Mouse (Mus musculus): ENCODE data around the gene Mark3. TPM values are rescaled to one million over a fixed set of nuclear protein-coding genes. Genes with fewer than 3 reads are reported as not detected.

Mark3 gene
- polyA plus RNA-seq, 1 experiment from 2014 or later = 47.0 TPM

DNA sequence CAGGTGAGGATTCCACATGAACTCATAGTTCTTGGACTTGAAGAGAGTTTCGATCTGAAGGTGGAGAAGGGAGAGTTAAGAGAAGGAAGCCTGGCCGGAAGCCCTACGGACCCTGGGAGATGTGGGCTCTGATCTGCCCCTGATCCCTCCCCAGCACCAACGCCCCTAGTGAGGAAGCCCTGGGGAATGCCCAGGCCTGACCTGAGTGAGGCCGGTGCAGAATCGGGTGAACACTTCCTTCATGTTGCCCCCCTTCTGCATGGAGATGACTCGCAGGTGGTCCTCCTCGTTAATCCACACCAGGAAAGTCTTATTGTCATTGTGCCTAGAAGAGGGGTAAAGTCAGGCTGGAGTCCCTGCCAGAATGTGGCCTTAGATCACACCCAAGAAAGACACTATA lies 95.6 kb downstream of the Mark3 start:
- H3K36me3 ChIP-seq = peaks cover 14% of the 10 kb centered on the region
- 0 out of 2 replicates have a peak, but pooled peaks cover 3% of the 10 kb centered on the region for H3K27me3 ChIP-seq (replicated peaks)
- H3K27ac ChIP-seq (replicated peaks) = peak overlapping the region; percentile 93
- WGBS = 39% methylated on average over 8 of the region's 8 CpGs
- H3K9me3 ChIP-seq (replicated peaks) = no peaks in the 10 kb centered on the region
- ATAC-seq (ENCODE audit: low FRiP score) = no peak
- peak overlapping the region; percentile 98 for H3K9ac ChIP-seq (replicated peaks)
- H3K4me3 ChIP-seq (replicated peaks) = peak overlapping the region; percentile 91
- peak overlapping the region; percentile 87 for H3K4me2 ChIP-seq
- peaks cover 43% of the 10 kb centered on the region for H3K4me1 ChIP-seq

DNA sequence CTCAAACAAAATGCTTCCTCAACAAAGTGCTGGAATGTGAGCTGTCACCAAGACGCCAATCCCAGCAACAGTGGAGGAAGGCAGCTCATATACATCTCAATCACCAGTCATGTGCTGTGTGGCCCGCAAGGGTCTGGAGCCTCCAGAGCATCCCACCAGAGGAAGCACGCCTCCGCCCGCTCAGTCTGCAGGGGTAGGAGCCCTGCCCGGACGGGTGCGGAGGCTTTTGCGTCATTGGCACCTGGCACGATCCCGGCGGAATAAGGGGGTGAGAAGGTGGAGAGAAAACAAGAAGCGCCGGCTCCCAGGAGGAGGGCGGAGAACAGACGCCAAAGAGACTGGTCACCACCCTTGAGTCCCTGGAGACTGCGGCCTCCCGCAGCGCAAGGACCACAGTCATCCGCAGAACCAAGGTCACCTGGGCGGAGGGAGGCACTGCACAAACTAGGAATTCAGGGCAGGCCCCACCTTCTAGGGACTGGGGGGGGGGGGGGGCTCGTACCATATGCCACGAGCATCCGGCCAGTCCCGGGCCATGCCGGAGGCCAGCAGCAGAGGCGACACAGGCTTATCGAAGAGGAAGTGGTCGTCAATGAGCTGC lies 96.1 kb downstream of the Mark3 start:
- ATAC-seq (ENCODE audit: low FRiP score) = no peak; the same call in 1 of the 2 replicates
- H3K4me1 ChIP-seq = peaks cover 43% of the 10 kb centered on the region
- H3K9me3 ChIP-seq (replicated peaks) = no peaks in the 10 kb centered on the region
- H3K36me3 ChIP-seq = peaks cover 10% of the 10 kb centered on the region
- 3% methylated on average over 28 of the region's 29 CpGs for WGBS
- peak overlapping the region; percentile 91 for H3K4me3 ChIP-seq (replicated peaks)
- H3K9ac ChIP-seq (replicated peaks) = peak overlapping the region; percentile 98
- H3K27me3 ChIP-seq (replicated peaks) = 0 out of 2 replicates have a peak, but pooled peaks cover 3% of the 10 kb centered on the region
- H3K4me2 ChIP-seq = peak overlapping the region; percentile 87
- H3K27ac ChIP-seq (replicated peaks) = peak overlapping the region; percentile 93

DNA sequence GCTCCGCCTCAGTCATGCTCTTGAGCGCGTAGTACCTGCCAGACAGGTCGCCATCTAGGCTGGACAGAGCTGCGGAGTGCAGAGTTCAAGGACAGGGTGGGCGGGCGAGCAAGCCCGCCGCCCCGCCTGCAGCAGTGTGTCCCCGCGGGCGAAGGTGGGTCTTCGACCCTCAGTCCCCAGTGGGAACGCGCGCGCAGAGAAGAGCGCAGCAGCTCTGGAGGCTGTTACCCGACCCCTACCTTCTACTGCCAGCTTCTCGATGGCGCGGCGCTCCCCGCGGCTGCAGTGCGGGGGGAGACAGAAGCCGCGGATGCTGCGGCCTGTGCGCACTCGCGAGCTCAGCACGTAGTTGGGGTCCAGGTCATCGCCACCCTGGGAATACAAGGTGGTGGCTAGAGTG lies 96.7 kb downstream of the Mark3 start:
- ATAC-seq (ENCODE audit: low FRiP score) = peak; percentile 11; the same call in 1 of the 2 replicates
- Histone ChIP-seq H3K4me3 (replicated peaks) (peak overlapping the region; percentile 91), H3K9ac (replicated peaks) (peak overlapping the region; percentile 98), H3K4me2 (peak overlapping the region; percentile 87), H3K27ac (replicated peaks) (peak overlapping the region; percentile 93), H3K36me3 (peaks cover 10% of the 10 kb centered on the region), H3K27me3 (replicated peaks) (0 out of 2 replicates have a peak, but pooled peaks cover 3% of the 10 kb centered on the region), H3K9me3 (replicated peaks) (no peaks in the 10 kb centered on the region), H3K4me1 (peaks cover 43% of the 10 kb centered on the region)
- under 1% methylated on average over 35 of the region's 35 CpGs for WGBS

DNA sequence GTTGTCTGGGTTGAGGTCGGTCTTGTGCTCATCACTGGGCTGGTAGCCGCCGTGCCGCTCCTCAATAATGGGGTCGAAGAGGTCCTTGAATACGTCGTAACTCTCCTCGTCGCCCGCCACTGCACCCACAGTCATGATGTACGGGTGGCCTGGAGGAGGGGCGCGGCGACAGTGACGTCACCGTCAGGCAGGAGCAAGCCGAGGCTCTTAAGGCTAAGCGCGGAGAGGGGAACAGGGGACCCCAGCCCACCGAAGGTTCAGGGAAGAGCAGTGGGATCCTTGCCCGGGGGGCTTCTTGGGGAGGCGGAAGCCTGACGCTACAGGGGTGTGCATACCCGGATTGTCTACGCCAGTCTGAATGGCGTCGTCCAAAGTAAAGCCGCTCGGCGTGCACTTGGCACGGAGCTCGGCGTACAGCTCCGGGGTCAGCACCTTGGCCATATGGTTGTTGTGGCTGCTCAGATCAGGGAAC lies 97.1 kb downstream of the Mark3 start:
- H3K9me3 ChIP-seq (replicated peaks) = no peaks in the 10 kb centered on the region
- peaks cover 44% of the 10 kb centered on the region for H3K4me1 ChIP-seq
- peak overlapping the region; percentile 87 for H3K4me2 ChIP-seq
- H3K27me3 ChIP-seq (replicated peaks) = 0 out of 2 replicates have a peak, but pooled peaks cover 3% of the 10 kb centered on the region
- H3K9ac ChIP-seq (replicated peaks) = peak overlapping the region; percentile 98
- WGBS = under 1% methylated on average over 34 of the region's 34 CpGs
- peak overlapping the region; percentile 91 for H3K4me3 ChIP-seq (replicated peaks)
- ATAC-seq (ENCODE audit: low FRiP score) = peak; percentile 79
- H3K36me3 ChIP-seq = peaks cover 10% of the 10 kb centered on the region
- H3K27ac ChIP-seq (replicated peaks) = peak overlapping the region; percentile 93

DNA sequence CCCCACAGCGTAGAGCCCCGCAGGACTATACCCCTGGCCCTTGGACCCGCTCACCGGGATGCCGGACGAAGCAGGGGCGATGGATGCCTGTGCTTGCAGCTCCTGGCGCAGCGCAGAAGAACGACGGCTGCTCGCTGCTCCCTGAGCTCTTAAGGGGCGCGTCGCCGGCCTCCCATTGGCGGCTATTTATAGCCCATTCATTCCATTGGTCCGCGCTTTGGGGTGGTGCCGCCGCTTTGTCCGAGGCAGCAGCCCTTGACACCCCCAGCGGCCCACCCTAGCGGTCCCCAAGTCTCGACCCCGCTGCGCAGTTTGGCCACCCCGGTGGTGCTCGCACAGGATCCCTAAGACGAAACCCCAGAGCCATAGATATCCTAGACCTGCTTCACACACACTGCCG lies 97.9 kb downstream of the Mark3 start, which contains the start of gene Ckb:
Gene Ckb, minus strand, starts transcription at position 163 of the 400 bp plus-strand sequence.
- Histone ChIP-seq H3K9ac (replicated peaks) (peak within 1 kb of the TSS; percentile 98), H3K27me3 (replicated peaks) (0 out of 2 replicates have a peak, but pooled peaks cover 3% of the 10 kb centered on the region), H3K4me3 (replicated peaks) (peak within 1 kb of the TSS; percentile 91), H3K9me3 (replicated peaks) (no peaks in the 10 kb centered on the region), H3K36me3 (peaks cover 8% of the 10 kb centered on the region), H3K27ac (replicated peaks) (peak within 1 kb of the TSS; percentile 93), H3K4me2 (peak within 1 kb of the TSS; percentile 87), H3K4me1 (peaks cover 51% of the 10 kb centered on the region)
- peak; percentile 90 for ATAC-seq (ENCODE audit: low FRiP score)
- under 1% methylated on average over 31 of the region's 31 CpGs for WGBS

DNA sequence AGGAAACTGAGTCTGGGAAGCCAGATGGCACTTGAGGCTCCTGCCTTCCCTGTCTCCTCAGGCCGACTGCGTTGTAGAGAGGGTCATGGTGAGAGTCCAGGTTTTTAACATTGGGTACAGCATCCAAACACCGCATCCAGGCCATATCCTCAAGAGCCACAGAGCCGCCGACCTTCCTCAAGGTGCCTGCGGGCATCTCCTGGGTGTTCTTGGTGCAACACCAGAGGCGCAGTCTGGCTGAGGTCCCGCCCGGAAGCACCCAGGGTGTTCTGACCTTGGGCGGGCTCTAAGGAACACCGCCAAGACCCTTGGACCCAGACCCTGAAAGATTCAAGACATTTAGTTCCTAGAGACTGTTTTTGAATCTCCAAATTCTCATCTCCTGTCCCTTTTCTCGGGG lies 98.3 kb downstream of the Mark3 start:
- Histone ChIP-seq H3K27ac (replicated peaks) (peak overlapping the region; percentile 93), H3K4me1 (peaks cover 53% of the 10 kb centered on the region), H3K9me3 (replicated peaks) (no peaks in the 10 kb centered on the region), H3K4me3 (replicated peaks) (peak overlapping the region; percentile 91), H3K36me3 (peaks cover 5% of the 10 kb centered on the region), H3K27me3 (replicated peaks) (0 out of 2 replicates have a peak, but pooled peaks cover 3% of the 10 kb centered on the region), H3K9ac (replicated peaks) (peak overlapping the region; percentile 98), H3K4me2 (peak overlapping the region; percentile 87)
- 5% methylated on average over 12 of the region's 12 CpGs for WGBS
- peak; percentile 11 for ATAC-seq (ENCODE audit: low FRiP score)

DNA sequence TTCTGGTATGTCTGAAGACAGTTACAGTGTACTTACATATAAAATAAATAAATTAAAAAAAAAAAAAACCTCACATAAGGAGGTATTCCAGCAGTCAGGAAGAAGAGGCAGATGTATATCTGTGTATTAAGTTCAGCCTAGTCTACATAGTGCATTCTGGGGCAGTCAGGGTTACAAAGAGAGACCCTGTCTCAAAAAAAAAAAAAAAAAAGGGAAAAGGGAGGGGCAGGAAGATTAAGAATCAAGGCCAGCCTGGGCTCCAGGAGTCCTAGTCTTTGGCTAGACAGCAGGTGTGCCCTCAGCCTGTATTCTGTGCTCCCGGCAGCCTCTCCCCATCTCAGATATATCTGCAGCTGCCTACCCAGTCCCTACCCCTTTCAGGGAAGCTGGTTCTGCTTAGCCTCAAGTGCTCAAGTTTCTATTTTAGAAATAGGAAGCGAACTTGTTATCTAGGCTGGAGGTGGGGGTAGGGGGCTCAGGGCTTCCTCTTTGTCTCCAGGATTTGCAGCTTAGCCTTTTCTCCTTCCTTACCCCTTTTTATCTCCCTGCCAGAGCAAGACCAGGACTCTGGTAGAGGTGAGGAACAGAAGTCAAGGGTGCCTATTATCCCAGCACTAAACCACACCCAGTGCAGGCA lies 100.6 kb downstream of the Mark3 start:
- Histone ChIP-seq H3K27ac (replicated peaks) (no peak overlapping the region), H3K27me3 (replicated peaks) (0 out of 2 replicates have a peak, but pooled peaks cover 3% of the 10 kb centered on the region), H3K4me3 (replicated peaks) (no peak overlapping the region), H3K9me3 (replicated peaks) (no peaks in the 10 kb centered on the region), H3K9ac (replicated peaks) (no peak overlapping the region), H3K4me2 (no peak overlapping the region), H3K4me1 (peaks cover 46% of the 10 kb centered on the region), H3K36me3 (no peaks in the 10 kb centered on the region; the same call in 1 of the 2 replicates)
- ATAC-seq (ENCODE audit: low FRiP score) = no peak
- 56% methylated on average over 2 of the region's 2 CpGs for WGBS

DNA sequence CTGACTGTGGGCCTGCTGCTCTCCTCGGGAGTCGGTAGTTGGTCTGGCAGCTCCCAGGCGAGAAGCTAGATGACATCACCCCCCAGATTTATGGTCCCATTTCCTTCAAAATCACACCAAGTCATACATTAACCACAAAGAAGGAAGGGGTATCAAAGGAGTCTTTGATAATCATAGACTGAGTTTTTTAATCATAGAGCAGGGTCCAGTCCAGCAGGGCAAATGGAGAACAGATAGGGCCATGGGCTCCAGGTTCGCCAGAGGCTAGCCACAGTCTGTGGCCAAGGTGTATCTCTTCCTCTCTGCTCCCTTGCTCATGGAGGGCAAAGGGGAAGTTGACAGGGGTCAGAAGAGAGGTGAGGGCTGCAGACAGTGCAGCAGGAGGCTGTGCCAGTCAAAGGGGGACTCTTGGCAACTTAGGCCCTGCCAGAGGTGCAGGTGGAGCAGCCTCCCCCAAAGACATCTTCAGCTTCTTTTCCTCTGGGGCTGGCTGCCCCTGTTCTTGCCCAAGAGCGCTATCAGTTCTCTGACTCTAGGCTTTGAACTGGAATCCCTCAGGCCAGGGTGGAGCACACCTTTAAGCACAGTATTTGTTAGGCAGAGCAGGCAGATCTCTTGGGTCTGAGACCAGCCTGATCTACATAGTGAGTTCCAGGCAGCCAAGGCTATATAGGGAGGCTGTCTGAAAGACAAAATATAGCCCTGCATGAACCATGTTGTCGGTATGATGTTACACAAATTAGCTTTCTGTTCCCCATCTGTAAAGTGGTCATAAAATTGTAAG lies 101.7 kb downstream of the Mark3 start:
- H3K4me2 ChIP-seq = no peak overlapping the region
- 0 out of 2 replicates have a peak, but pooled peaks cover 3% of the 10 kb centered on the region for H3K27me3 ChIP-seq (replicated peaks)
- ATAC-seq (ENCODE audit: low FRiP score) = no peak
- H3K4me3 ChIP-seq (replicated peaks) = no peak overlapping the region
- no peak overlapping the region for H3K27ac ChIP-seq (replicated peaks)
- H3K36me3 ChIP-seq = 0 out of 2 replicates have a peak, but pooled peaks cover 6% of the 10 kb centered on the region
- 70% methylated on average over 6 of the region's 6 CpGs for WGBS
- no peaks in the 10 kb centered on the region for H3K9me3 ChIP-seq (replicated peaks)
- H3K4me1 ChIP-seq = peaks cover 38% of the 10 kb centered on the region
- no peak overlapping the region for H3K9ac ChIP-seq (replicated peaks)

DNA sequence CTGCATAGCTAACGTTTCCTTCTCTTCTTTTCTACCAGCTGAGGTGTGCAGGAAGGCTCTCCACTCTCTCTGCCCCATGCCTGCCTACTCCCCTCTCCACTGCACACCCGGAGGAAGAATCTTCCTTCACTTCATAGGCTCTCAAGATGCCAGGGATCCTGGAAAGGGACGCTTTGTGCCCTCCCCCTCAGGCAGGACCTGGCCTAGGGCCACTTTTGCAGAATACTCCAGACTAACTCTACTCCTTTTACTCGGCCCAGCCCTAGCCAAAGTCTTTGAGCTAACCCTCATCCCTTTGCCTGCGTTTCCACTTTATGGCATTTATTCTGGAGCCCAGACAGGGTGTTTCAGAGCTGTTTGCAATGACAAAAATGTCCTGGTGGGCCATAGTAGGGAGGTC lies 103.1 kb downstream of the Mark3 start:
- H3K27me3 ChIP-seq (replicated peaks) = 0 out of 2 replicates have a peak, but pooled peaks cover 3% of the 10 kb centered on the region
- WGBS = 17% methylated on average over 5 of the region's 5 CpGs
- H3K36me3 ChIP-seq = 0 out of 2 replicates have a peak, but pooled peaks cover 6% of the 10 kb centered on the region
- H3K4me1 ChIP-seq = peaks cover 36% of the 10 kb centered on the region
- H3K27ac ChIP-seq (replicated peaks) = peak overlapping the region; percentile 96
- H3K9me3 ChIP-seq (replicated peaks) = no peaks in the 10 kb centered on the region
- H3K9ac ChIP-seq (replicated peaks) = peak overlapping the region; percentile 76
- peak; percentile 29 for ATAC-seq (ENCODE audit: low FRiP score)
- peak overlapping the region; percentile 84 for H3K4me3 ChIP-seq (replicated peaks)
- H3K4me2 ChIP-seq = peak overlapping the region; percentile 84

DNA sequence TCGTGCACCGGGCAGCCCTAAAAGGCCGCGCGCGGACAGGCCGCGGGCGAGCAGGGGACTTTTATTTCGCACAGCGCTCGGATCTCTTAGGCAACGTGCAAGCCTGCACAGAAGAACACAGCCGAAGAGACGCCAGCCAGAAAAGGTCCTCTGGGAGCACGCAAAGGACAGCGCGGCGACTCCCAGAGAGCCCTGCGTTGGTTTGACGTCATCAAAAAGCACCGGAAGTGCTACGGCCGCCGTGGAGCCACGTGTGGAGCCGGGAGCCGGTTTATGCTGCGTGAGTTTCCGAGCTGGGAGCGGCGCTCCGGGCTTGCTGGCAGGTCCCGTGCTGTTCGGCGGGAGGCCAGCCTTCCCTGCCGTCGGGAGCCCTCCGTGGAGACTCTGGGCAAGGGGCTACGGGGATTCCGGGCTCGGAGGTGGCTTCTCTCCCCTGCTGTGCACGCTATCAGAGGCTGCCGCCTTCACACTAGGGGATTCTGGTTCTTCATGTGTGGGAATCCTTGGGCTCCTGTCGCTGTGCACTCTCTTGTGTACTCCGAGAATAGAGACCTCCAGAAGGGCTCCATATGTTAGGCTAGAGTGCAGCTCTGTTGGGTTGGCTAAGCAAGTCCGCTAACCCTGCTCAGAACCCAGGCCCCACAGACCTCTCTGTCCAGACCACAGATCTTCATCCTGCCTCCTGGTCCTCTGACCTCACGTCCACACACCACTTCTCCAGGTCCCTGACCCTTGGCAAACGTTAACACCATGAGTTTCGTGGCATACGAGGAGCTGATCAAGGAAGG lies 103.8 kb downstream of the Mark3 start, which contains the start of gene Trmt61a:
Gene Trmt61a, plus strand, starts transcription at position 224 of the 788 bp plus-strand sequence.
- Histone ChIP-seq H3K27me3 (replicated peaks) (0 out of 2 replicates have a peak, but pooled peaks cover 3% of the 10 kb centered on the region), H3K36me3 (0 out of 2 replicates have a peak, but pooled peaks cover 9% of the 10 kb centered on the region), H3K4me1 (peaks cover 29% of the 10 kb centered on the region), H3K4me2 (peak within 1 kb of the TSS; percentile 84), H3K9ac (replicated peaks) (peak within 1 kb of the TSS; percentile 76), H3K27ac (replicated peaks) (peak within 1 kb of the TSS; percentile 96), H3K4me3 (replicated peaks) (peak within 1 kb of the TSS; percentile 84), H3K9me3 (replicated peaks) (no peaks in the 10 kb centered on the region)
- WGBS = under 1% methylated on average over 51 of the region's 51 CpGs
- ATAC-seq (ENCODE audit: low FRiP score) = peak; percentile 90
